Mouse (Mus musculus): ENCODE data around the gene Uqcc2. TPM values are rescaled to one million over a fixed set of nuclear protein-coding genes. Genes with fewer than 3 reads are reported as not detected.

Uqcc2 gene
- total and polyA plus RNA-seq, 3 experiments, result 288 to 343 (median 296) TPM

GRCm38 (mm10) chr17:27154256-27154655 is 20.5 kb upstream of the Uqcc2 start:
- 62% methylated on average over 14 of the region's 14 CpGs for WGBS
- Histone ChIP-seq H3K27ac (peak overlapping the region; percentile 93), H3K79me2 (replicated peaks; ENCODE audit: control insufficient read depth, insufficient read depth, low read length) (no peaks in the 10 kb centered on the region), H3K27me3 (ENCODE audit: control insufficient read depth, insufficient read depth, low read length) (no peaks in the 10 kb centered on the region), H3K9ac (ENCODE audit: low read depth, low read length) (peak overlapping the region; percentile 41), H3K4me1 (ENCODE audit: control insufficient read depth, insufficient read depth, low read length) (peaks cover 12% of the 10 kb centered on the region; the same call in 1 of the 2 replicates), H3K4me3 (no peak overlapping the region), H3K36me3 (ENCODE audit: control insufficient read depth, insufficient read depth, low read length) (no peaks in the 10 kb centered on the region)
- TF ChIP-seq POLR2A (IDR thresholded peaks at IDR 0.05; ENCODE audit: insufficient read depth, low read depth, low read length) (no peak), EP300 (IDR thresholded peaks at IDR 0.05; ENCODE audit: insufficient read depth, low read depth, low read length) (no peak), CTCF (IDR thresholded peaks at IDR 0.05) (no peak)
- peak; percentile 62 to 81 for DNase-seq
- intact Hi-C loops (cut with DNase I), result no loop called here

- intact Hi-C loops (cut with DNase I), result no loop called here
- WGBS, result 28% methylated on average over 9 of the region's 9 CpGs
- H3K4me1 ChIP-seq (ENCODE audit: control insufficient read depth, insufficient read depth, low read length), result peaks cover 12% of the 10 kb centered on the region; the same call in 1 of the 2 replicates
- TF ChIP-seq CTCF (IDR thresholded peaks at IDR 0.05), result no peak
- no peak for TF ChIP-seq POLR2A (IDR thresholded peaks at IDR 0.05; ENCODE audit: insufficient read depth, low read depth, low read length)
- TF ChIP-seq EP300 (IDR thresholded peaks at IDR 0.05; ENCODE audit: insufficient read depth, low read depth, low read length), result 0 out of 2 replicates have a peak, but pooled peaks have one; percentile 50
- no peaks in the 10 kb centered on the region for H3K79me2 ChIP-seq (replicated peaks; ENCODE audit: control insufficient read depth, insufficient read depth, low read length)
- peak overlapping the region; percentile 93 for H3K27ac ChIP-seq
- peak overlapping the region; percentile 41 for H3K9ac ChIP-seq (ENCODE audit: low read depth, low read length)
- H3K36me3 ChIP-seq (ENCODE audit: control insufficient read depth, insufficient read depth, low read length), result no peaks in the 10 kb centered on the region
- H3K4me3 ChIP-seq, result no peak overlapping the region
- peak; percentile 65 to 83 for DNase-seq
- no peaks in the 10 kb centered on the region for H3K27me3 ChIP-seq (ENCODE audit: control insufficient read depth, insufficient read depth, low read length)
Observed at GRCm38 (mm10) chr17:27153773-27154193, 20.1 kb upstream of the Uqcc2 start.

- 40% methylated on average over 8 of the region's 8 CpGs for WGBS
- H3K79me2 ChIP-seq (replicated peaks; ENCODE audit: control insufficient read depth, insufficient read depth, low read length), result no peaks in the 10 kb centered on the region
- intact Hi-C loops (cut with DNase I), result no loop called here
- peaks cover 12% of the 10 kb centered on the region; the same call in 1 of the 2 replicates for H3K4me1 ChIP-seq (ENCODE audit: control insufficient read depth, insufficient read depth, low read length)
- H3K36me3 ChIP-seq (ENCODE audit: control insufficient read depth, insufficient read depth, low read length), result no peaks in the 10 kb centered on the region
- no peak overlapping the region for H3K4me3 ChIP-seq
- H3K9ac ChIP-seq (ENCODE audit: low read depth, low read length), result no peak overlapping the region
- no peaks in the 10 kb centered on the region for H3K27me3 ChIP-seq (ENCODE audit: control insufficient read depth, insufficient read depth, low read length)
- peak in 1 of 2 experiments; percentile 6 for DNase-seq
- TF ChIP-seq POLR2A (IDR thresholded peaks at IDR 0.05; ENCODE audit: insufficient read depth, low read depth, low read length) (no peak), CTCF (IDR thresholded peaks at IDR 0.05) (no peak), EP300 (IDR thresholded peaks at IDR 0.05; ENCODE audit: insufficient read depth, low read depth, low read length) (no peak)
- H3K27ac ChIP-seq, result peak overlapping the region; percentile 93
Observed at GRCm38 (mm10) chr17:27152976-27153723, 19.4 kb upstream of the Uqcc2 start.

- 71% methylated on average over 8 of the region's 8 CpGs for WGBS
- DNase-seq, result peak in 1 of 2 experiments; percentile 19
- Histone ChIP-seq H3K9ac (ENCODE audit: low read depth, low read length) (no peak overlapping the region), H3K79me2 (replicated peaks; ENCODE audit: control insufficient read depth, insufficient read depth, low read length) (no peaks in the 10 kb centered on the region), H3K4me1 (ENCODE audit: control insufficient read depth, insufficient read depth, low read length) (peaks cover 10% of the 10 kb centered on the region; the same call in 1 of the 2 replicates), H3K27me3 (ENCODE audit: control insufficient read depth, insufficient read depth, low read length) (no peaks in the 10 kb centered on the region), H3K36me3 (ENCODE audit: control insufficient read depth, insufficient read depth, low read length) (no peaks in the 10 kb centered on the region), H3K27ac (no peak overlapping the region), H3K4me3 (no peak overlapping the region)
- intact Hi-C loops (cut with DNase I), result no loop called here
- peak; percentile 62 for TF ChIP-seq CTCF (IDR thresholded peaks at IDR 0.05)
- no peak for TF ChIP-seq POLR2A (IDR thresholded peaks at IDR 0.05; ENCODE audit: insufficient read depth, low read depth, low read length)
- TF ChIP-seq EP300 (IDR thresholded peaks at IDR 0.05; ENCODE audit: insufficient read depth, low read depth, low read length), result no peak
Observed at GRCm38 (mm10) chr17:27151411-27151810, 17.7 kb upstream of the Uqcc2 start.

GRCm38 (mm10) chr17:27150871-27151270 is 17.2 kb upstream of the Uqcc2 start:
- DNase-seq, result peak in 1 of 2 experiments; percentile 28
- whole genome bisulfite sequencing, result 51% methylated on average over 7 of the region's 7 CpGs
- Histone ChIP-seq H3K9ac (ENCODE audit: low read depth, low read length) (no peak overlapping the region), H3K27me3 (ENCODE audit: control insufficient read depth, insufficient read depth, low read length) (no peaks in the 10 kb centered on the region), H3K79me2 (replicated peaks; ENCODE audit: control insufficient read depth, insufficient read depth, low read length) (no peaks in the 10 kb centered on the region), H3K27ac (no peak overlapping the region), H3K4me1 (ENCODE audit: control insufficient read depth, insufficient read depth, low read length) (peaks cover 10% of the 10 kb centered on the region; the same call in 1 of the 2 replicates), H3K36me3 (ENCODE audit: control insufficient read depth, insufficient read depth, low read length) (no peaks in the 10 kb centered on the region), H3K4me3 (no peak overlapping the region)
- TF ChIP-seq POLR2A (IDR thresholded peaks at IDR 0.05; ENCODE audit: insufficient read depth, low read depth, low read length), result no peak
- no peak for TF ChIP-seq CTCF (IDR thresholded peaks at IDR 0.05)
- TF ChIP-seq EP300 (IDR thresholded peaks at IDR 0.05; ENCODE audit: insufficient read depth, low read depth, low read length), result no peak
- intact Hi-C loops (cut with DNase I), result no loop called here

- Histone ChIP-seq H3K9ac (ENCODE audit: low read depth, low read length) (no peak overlapping the region), H3K79me2 (replicated peaks; ENCODE audit: control insufficient read depth, insufficient read depth, low read length) (no peaks in the 10 kb centered on the region), H3K36me3 (ENCODE audit: control insufficient read depth, insufficient read depth, low read length) (no peaks in the 10 kb centered on the region), H3K27ac (no peak overlapping the region), H3K4me1 (ENCODE audit: control insufficient read depth, insufficient read depth, low read length) (no peaks in the 10 kb centered on the region; the same call in none of the 2 replicates), H3K4me3 (no peak overlapping the region), H3K27me3 (ENCODE audit: control insufficient read depth, insufficient read depth, low read length) (no peaks in the 10 kb centered on the region)
- intact Hi-C loops (cut with DNase I), result no loop called here
- no peak for DNase-seq
- 19% methylated on average over 8 of the region's 8 CpGs for WGBS
- TF ChIP-seq EP300 (IDR thresholded peaks at IDR 0.05; ENCODE audit: insufficient read depth, low read depth, low read length) (no peak), CTCF (IDR thresholded peaks at IDR 0.05) (no peak), POLR2A (IDR thresholded peaks at IDR 0.05; ENCODE audit: insufficient read depth, low read depth, low read length) (no peak)
Observed at GRCm38 (mm10) chr17:27146323-27146923, 12.7 kb upstream of the Uqcc2 start.

All from heart, adult 2 months (tissue).